Mouse (Mus musculus) fibroblast of lung, adult 2 months (primary cell): ENCODE results near the gene Sppl2c.
"Not testable (repeated sequence)": the region's sequence is repeated elsewhere in the genome, so short reads cannot be mapped to it uniquely, and the experiment has no call there.

Experiments
- DNase-seq: peaks from one replicate; pipeline ENCODE4 v3.0.0-alpha.2; 2011; ENCODE audit warnings: low read depth

The Sppl2c gene

GRCm38 (mm10) chr11:104195791-104196190 lies 9.7 kb downstream of the Sppl2c start:
- DNase-seq, result peak; percentile 40

DNA sequence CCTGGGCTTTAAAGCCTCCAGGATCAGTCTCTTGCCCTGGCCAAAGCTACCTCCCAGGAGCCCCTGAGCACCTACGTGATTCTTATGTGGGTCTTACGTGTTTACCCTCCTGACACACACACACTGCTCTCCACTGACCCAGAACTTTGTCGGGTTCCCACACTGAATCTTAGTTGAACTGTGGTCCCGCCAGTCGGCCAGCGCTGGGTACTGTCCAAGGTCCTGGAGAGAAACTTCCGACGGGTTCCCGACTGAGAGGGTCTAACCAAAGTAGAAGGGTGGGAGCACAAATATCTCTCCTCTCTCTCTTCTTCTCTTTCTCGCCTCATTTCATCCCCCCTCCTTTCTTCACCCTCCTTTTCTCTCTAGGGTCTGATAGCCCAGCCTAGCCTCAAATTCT lies 11.7 kb downstream of the Sppl2c start:
- no peak for DNase-seq

GRCm38 (mm10) chr11:104203271-104203670 lies 17.1 kb downstream of the Sppl2c start:
- DNase-seq, result no peak

GRCm38 (mm10) chr11:104206573-104206972 lies 20.4 kb downstream of the Sppl2c start:
- DNase-seq, result no peak

GRCm38 (mm10) chr11:104209041-104209440 lies 22.9 kb downstream of the Sppl2c start:
- DNase-seq, result no peak

GRCm38 (mm10) chr11:104211251-104211650 lies 25.1 kb downstream of the Sppl2c start:
- no peak for DNase-seq

- not testable (repeated sequence) for DNase-seq
These were observed 28.0 kb downstream of the Sppl2c start for GRCm38 (mm10) chr11:104214128-104214527.

DNA sequence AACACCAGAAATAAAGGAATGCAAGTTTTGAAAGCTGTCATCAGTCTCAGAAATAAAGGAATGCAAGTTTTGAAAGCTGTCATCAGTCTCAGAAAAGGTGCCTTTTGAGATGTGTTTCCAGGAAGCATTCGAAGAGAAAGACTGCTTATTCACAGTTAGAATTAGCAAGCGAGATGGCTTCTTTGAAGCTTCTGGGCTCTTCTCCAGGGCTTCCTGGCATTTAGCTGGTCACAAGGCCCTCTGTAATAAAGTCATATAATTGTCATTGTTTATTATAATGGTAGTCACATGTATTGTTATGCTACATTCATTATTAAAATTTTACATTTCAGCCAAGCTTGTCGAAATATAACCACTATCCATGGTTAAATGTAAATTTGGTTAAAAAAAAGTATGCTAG lies 31.9 kb downstream of the Sppl2c start:
- DNase-seq, result no peak

GRCm38 (mm10) chr11:104220291-104220690 lies 34.2 kb downstream of the Sppl2c start:
- no peak for DNase-seq

DNA sequence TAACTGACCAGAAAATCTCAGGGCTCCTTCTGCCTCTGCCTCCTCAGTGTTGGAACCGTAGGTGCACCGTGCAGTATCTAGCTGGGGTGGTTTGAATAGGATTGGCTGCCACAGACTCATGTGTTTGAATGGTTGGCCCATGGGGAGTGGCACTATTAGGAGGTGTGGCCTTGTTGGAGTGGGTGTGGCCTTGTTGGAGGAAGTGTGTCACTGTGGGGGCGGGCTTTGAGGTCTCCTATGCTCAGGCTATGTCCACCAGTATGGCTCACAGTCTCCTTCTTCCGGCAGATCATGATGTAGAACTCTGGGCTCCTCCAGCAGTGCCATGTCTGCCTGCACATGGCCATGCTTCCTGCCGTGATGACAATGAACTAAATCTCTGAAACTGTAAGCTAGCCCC lies 35.6 kb downstream of the Sppl2c start:
- no peak for DNase-seq

DNA sequence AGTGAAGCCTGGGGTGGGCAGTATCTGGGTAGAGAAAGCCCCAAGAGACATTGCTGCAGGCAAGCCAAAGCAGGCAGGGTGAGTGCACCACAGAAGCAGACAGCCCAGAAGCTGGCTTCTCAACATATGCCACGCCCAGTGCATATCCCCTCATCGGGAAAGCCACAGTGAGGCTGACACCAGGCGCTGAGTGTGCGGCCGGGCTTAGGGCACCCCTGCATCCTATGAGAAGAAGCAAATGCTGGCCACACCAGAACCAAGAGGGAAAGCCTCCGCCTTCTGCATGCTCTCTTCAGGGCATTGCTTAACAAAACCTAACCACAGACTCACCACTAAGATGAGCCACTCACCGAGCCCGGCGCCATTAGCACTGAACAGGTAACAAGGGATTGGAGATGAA lies 37.2 kb downstream of the Sppl2c start:
- no peak for DNase-seq

DNA sequence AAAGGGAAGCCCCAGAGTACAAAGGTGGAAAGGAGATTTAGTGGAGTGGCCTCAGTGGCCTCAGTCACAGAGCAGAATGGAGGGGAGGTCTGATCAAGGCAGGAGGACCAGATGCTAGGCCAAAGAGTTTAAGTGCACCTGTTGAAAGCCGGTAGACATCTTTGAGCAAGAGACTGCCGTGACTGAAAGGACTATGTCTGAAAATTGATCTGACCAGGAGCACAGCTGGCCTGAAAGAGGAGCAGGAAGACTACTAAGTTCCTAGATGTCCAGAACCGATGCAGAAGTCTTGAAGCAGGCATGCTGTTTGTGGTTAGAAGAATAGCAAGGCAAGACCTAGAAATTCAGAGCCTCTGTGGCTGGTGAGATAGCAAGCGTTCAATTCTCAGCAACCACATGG lies 43.3 kb downstream of the Sppl2c start:
- DNase-seq, result no peak

- DNase-seq, result no peak
These were observed 44.1 kb downstream of the Sppl2c start for GRCm38 (mm10) chr11:104230066-104230778.

- DNase-seq, result peak; percentile 31
These were observed 45.1 kb downstream of the Sppl2c start, which contains the start of gene Mapt for GRCm38 (mm10) chr11:104231041-104231911. TSS of gene Mapt (plus strand) at chr11:104231390.

DNA sequence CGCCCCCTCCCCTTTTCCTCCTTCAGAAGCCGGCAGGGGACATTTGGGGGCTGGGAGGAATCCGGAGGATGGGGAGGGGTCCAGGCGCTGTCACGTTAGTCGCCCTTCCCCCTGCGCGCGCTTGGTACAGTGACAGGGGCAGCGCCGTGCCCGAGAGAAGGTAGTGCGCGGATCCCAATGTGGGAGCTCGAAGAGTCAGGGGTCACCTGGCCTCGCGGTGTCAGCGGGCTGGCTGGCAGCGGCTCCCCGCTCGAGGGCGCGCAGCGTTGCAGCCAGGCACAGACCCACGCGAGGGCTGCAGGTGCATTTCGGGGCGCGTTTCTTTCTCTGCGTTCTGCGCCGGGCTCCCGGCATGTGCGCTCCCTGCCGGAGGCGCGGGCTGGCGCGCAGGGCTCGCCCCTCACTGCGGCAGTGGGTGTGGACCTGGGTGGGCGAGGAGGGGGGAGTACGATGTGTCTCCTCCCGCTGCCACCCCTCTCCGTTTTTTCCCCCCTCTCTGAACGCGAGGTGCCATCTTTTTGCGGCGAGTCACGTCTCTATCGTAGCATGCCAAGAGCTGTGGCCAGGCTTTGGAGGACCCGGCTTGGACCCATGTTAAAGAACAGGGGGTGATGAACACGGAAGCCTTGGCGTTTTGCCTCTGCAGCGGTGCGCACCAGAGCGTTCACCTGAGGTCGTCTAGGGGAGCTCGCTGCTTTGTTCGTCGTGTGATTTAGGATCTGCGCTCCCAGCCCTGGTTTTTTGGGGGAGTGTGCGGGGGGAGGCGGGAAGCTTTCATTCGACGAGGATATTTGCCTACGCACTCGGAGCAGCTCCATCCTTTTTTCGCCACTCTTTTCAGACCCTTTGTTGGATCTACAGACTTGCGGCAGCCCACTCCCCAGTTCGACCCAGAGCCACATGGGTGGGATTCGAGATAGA lies 46.3 kb downstream of the Sppl2c start:
- no peak for DNase-seq

- DNase-seq, result no peak
These were observed 47.0 kb downstream of the Sppl2c start for GRCm38 (mm10) chr11:104233101-104233500.

DNA sequence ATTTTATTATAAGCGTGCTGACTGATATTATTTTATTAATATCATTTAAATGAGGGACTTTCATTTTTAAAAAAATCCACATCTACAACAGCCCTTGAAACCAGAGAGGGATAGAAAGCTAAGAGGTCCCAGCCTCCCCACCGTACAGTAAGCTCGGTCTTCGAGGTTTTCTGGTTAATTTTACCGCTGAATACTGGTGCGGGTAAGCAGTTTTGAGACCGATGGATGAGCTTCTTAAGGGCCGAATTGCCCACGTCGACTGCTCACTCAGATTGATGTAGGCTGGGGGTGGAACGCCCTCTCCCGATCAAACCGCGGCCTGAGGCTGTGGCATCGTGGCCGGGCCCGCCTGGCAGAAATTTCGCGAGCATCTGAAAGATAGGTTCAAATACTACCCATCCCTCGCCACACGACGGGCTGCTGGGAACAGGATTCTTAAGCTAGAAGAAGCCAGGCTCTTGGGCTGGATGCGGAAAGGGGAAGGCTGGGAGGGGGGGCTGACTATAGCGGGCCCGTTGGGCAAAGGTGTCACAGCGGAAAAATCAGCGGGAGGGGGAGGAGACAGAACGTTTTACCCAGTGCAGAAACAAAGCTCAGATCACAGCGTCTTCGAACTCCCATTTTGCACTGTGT lies 47.6 kb downstream of the Sppl2c start:
- DNase-seq, result no peak

- no peak for DNase-seq
These were observed 48.6 kb downstream of the Sppl2c start for GRCm38 (mm10) chr11:104234680-104235079.

DNA sequence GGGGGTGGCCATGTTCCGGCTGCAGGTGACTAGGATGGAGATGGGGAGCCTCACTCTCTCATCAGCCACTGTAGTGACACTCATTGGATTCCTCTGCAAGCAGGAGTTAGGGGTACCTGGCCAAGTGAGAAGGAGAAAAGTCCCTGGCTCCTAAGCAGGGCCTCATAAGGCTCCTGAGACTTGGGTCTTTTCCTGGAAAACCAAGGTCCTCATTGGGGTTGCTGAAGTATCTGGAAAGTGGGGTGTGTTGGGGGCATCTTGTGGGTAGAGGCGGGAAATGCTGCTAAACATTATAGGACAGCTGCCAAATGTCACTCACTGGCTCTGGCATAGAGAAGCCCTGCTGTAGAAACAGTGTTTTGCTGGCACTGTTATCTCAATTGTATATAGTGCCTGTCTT lies 49.8 kb downstream of the Sppl2c start:
- no peak for DNase-seq

DNA sequence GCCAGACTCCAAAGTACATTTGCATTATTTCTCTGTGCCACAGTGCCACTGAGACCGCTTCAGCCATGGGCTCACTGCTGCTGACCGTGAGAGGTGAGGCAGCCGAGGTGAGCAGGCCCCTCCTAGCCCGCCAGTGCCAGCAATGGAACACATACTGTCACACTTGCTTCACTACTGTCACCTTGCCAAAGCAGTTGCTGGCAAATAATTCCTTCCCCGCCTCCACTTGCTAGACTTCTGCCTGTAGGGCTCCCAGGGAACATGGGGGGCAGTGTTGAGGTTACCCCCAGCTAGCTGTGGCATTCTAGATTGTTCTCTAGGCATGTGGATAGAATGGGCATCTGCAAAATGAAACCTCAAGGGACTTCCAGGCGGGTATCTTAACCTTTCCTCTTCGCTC lies 51.1 kb downstream of the Sppl2c start:
- no peak for DNase-seq

GRCm38 (mm10) chr11:104237958-104238747 lies 52.0 kb downstream of the Sppl2c start:
- no peak for DNase-seq
